Mouse (Mus musculus) fat pad, adult 2 months (tissue): Measurements from ENCODE around the gene Mtmr6.
A peak's percentile ranks its signal among the peaks of the same experiment; 100 is the strongest.

Source experiments
- DNase-seq: peaks from one replicate; pipeline ENCODE4 v3.0.0-alpha.2; 2011; ENCODE audit warnings: low read depth, low spot score; ENCODE audit errors: extremely low read depth

Gene Mtmr6

DNA sequence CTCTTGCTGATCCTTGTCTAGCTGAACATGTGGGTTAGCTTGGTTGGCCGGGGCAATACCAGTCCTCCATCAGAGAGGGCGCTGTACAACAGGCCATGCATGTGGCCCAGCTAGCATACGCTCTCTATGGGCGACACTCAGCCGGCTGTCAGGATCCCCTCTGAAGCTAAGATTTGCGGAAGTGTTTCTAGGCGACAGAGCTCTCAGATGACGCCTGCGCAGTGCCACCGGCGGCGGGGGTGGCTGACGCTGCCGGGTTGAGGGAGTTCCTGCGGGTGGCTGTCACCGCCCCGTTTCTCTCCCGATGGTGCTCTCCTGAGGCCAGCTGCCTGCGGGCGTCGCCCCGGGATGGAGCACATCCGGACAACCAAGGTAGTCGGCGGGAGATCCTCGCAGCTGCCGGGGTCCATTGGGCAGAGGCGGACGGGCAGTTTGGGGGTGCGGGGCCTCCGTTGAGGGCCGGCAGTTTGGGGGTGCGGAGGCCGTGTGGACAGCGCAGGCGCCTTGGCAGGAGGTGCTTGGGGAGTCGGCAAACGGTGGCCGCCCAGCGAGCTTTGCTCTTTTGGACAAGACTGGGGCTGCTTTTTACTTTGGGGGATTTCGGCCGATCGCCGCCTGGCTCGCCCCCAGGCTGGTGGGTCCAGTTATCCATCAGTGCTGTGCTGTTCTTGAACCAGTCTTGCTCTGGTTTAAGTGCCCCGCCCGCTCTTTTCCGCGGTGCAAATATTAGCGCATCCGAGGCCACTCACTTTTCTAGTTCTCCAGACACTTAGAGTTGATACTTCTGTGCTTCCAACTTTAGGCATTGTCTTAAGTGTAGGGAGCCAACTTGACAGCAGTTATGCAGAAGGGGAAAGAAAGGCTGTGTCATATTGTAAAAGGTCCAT is at the start of gene Mtmr6:
TSS of gene Mtmr6 (plus strand) at position 239 of the 887 bp plus-strand sequence.
- peak; percentile 81 for DNase-seq

DNA sequence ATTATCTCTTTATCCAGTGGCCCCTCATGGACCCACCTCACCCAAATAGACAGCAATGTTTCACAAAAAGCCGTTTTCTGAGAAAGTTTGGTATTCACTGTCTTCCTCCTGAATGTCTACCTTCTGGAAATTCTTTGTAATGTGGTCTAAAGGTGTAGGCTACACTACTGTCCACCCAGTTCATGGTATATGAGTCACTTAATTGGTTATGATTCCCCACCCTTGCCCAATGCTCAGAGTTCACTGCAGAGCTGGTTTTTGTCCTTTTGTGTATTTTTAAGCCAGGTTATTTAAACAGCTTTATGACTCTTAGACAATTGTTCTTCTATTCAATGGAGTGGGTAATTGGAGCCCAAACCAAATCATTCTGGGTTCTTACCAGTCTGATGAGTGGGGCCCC is 48.9 kb upstream of the Mtmr6 start:
- DNase-seq = no peak

DNA sequence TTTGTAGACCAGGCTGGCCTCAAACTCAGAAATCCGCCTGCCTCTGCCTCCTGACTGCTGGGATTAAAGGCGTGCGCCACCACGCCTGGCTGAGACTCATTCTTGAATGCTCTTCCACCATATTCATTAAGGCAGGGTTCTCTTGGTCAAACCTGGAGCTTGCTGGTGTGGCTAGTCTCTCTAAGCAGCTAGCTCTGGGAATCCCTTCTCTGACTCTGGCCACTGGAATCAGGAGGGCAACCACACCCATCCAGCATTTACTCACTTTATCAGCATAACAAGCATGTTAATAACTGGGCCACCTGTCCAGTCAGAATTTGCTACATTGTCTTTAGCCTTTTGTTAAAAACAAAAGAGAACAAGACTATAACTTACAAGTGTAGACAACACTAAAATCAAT is 47.4 kb upstream of the Mtmr6 start:
- DNase-seq = no peak

DNA sequence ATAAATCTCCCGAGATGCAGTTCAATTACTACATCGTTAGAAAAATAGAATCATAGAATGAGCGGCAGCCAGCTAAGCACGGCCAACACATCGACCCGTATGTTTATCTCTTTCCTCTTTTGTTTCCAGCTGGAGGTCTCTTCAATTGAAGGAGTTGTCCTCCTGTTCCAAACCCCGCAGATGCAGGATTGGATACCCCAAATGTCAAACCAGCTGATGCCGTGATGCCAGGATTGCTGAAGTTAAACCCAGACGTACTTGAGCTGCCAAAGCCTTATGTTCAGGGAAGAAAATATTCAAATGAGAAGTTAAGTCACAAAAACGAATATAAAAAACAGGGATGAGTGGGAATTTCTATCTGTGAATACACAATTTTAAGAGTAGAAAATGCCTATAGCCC is 45.1 kb upstream of the Mtmr6 start:
- no peak for DNase-seq

DNA sequence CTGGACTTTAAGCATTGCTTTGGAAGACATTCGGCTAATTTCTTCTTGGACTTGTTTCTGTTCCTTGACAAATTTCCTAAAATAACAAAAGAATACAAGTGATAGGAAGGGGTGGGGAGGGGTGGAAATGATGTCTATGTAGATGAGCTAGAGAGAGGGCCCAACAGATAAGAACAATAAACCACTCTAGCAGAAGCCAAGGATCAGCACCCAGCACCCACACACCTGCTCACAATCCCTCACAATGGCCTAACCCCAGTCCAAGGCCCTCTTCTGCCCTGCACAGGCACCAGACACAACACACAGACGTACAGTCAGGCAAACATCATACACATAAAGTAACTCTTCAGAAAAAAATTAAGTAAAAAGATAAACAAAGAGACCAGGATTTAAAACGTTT is 26.5 kb upstream of the Mtmr6 start:
- DNase-seq = no peak

DNA sequence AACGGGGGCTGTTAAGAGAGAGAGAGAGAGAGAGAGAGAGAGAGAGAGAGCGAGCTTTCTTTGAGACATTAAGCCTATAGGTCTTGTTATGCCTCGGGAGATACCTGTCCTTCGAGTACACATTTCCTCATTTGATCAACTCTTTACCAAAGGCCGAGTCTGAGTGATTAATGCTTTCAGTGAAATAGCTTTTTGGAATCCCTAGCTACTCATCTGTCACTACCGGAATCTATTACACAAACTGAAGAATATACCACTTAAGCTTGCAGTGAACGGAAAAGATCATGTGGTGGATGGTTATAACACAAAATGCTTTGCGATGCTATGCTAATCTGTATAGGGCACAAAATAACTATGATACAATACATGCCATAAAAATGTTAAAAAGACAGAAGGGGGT is 14.7 kb upstream of the Mtmr6 start:
- no peak for DNase-seq

DNA sequence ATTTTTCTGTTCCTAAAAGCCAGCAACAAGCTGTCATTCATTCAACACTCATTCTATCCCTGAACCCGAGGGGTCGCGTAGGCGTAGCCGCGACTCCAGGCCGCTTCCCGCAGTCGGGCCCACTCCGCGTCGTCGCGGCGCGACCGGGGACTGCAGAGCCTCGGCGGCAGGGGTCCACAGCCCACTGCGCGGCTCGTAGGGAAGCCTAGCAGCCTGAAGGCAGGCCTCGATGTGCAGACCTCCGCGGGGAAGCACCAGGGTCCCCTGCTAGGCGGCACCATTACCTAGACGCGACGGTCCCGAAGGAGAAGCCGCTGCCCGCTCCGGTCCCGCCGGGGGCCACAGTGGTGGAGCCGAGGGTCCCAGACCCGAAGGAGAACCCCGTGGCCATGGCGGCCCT is 14.1 kb upstream of the Mtmr6 start:
- no peak for DNase-seq

DNA sequence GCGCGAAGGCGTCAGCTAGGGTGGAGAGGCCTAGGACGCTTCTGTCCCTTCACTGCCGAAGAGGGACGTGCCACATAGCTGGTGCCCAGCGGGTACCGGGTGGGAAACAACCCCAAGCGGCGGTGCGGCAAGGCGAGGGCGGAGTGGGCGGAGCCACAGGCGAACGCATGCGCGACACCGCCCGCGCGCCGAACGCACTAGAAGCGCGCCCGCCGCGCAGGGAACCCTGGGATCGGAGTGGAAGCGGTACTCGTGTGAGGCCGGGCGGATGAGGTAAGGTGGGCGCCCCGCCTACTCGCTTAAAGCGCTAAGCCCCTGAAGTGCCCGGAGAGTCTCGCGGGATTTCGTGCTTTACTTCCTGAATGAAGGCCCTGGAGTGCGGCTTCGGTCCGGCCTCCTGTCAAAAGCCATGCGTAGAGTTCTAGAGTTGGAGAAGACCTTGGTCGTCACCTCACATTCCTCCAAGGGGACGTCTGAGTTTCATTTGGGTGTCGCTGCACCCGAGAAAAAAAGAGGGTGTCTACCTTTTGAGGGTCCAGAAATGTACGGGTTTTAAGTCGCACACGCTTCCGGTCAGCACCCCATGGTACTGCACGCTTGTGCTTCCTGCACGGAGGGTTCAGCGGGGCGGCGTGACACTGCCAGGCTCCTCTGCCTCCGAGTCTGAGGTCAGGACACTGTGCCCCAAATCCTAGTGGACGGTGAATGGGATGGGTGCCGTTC is 13.6 kb upstream of the Mtmr6 start, which contains the start of the genes Nupl1 and Gm49336:
TSS of gene Nupl1 (minus strand) at position 151 of the 723 bp plus-strand sequence.
TSS of gene Gm49336 (minus strand) at position 227 of the 723 bp plus-strand sequence.
- DNase-seq = peak; percentile 79

DNA sequence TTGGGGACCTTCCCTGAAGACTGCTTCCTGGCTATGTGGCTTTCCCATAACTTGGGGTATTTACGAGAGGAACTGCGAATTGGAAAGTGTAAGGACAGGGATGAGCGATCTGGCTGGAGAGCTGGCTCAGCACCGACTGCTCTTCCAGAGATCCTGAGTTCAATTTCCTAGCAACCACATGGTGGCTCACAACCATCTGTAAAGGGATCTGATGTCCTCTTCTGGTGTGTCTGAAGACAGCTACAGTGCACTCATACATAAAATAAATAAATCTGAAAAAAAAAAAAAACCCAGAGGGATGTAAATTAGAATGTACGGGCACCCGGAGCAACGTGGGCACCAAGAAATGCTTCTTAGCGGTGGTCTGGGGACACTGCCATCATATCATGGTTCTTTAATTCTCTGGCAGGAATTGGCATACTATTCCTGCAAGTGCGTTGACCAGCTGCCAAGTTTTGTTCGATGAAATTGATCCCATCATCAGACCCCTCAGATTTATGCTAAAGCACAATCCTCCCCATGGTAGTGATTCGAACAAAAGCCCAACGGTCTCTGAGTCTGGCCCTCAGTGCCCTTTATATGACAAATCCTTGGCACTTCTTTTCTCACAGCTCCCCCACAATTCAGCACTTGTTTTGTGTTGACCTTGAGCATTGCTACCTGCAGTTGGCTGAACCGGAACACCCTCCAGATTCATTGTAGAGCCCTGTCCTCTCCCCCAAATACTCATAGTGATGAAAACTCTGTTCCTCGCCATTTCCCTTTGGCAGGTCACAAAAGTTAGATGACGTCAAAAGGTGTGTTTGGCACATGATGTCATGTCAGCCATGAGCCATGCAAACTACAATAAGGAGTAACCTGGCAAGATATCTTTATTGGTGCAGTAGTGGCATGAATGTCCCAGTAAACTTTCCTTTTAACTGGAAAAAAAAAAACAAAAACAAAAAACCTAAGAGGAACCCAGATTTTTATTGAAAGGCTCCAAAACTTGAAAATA is 12.7 kb upstream of the Mtmr6 start:
- no peak for DNase-seq

DNA sequence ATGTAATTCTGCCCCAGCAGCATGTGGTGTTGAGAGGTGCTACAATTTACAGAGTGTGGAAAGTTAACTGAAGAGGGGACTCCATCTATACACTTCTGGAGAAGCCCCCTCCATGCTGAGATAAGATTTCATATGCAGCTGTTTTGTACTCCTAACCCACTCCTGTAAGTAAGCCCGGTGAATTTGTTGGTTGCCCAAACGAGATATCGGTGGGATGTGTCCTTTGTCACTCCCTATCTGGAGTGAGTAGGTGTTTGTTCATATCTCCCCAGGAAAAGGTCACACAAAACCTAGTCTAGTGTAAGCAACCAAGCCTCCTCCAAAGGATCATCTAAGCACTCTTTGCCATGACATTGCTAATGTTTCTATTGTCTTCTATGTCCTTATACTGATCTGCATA is 11.6 kb upstream of the Mtmr6 start:
- no peak for DNase-seq

DNA sequence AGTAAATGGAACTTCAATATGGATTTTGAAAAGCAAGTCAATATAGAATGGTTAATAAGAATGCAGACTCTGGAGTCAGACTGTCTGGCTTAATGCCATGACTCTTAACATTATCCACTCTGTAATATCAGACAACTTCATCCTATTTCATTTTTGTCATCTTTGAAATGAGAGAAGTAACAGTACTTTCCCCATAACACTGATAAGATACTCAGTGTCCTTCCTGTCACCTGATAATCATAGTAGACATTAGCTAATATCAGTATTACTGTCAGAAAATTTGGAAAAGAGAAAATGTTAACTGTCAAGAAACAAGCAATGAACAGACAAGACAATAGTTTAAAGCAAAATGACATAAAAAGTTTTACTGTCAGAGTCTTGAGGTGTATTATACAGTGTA is 10.3 kb upstream of the Mtmr6 start:
- no peak for DNase-seq

DNA sequence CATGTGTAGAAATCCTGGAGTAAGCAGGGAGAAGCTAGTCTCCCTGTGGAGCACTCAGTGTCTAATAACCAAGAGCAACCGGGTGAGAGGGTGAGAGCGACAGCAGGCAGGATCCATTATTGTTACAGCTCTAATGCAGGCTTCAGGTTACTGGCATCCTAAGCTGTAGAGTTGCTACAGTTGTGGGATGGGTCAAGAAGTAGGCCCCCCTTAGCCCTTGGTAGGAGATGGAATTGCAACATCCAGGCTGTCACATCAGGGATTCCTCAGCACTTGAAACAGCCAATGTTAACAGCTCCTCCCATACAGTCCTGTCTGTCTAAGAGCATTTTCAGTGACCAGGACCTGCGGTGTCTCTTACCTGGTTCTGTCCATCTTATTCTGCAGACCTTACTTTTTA is 8.7 kb upstream of the Mtmr6 start:
- DNase-seq = no peak

DNA sequence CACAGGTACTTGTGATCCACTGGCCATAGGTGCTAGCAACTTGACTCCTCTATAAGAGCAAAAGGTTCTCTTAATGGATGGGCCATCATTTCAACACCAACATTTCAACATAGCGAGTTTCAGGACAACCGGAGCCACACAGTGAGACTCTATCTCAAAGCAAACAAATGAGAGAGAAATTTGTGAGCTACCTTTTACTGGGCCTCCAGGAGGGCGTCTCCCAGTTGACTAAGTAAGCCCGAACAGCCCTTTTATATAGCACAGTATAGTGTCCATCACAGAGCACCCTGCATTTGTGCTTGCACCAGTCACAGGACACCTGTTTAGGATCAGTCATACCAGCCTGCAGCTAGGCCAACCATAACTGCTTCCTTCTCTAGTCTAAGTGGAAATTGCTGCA is 7.9 kb upstream of the Mtmr6 start:
- DNase-seq = no peak

DNA sequence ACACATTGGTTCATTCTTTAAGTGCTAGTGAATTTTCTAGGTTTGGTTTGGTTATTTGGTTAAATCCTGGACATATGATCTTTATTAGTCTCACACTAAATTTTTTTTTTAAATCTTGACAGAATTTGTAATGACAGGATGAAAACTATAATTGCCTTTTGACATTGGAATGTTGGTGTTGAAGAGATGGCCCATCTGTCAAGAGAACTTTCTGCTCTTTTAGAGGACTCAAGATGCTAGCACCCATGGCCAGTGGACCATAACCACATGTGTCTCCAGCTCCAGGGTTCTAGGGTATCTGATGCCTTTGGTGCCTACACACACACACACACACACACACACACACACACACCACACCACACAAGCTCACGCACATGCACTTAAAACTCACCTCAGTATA is 7.2 kb upstream of the Mtmr6 start:
- no peak for DNase-seq

DNA sequence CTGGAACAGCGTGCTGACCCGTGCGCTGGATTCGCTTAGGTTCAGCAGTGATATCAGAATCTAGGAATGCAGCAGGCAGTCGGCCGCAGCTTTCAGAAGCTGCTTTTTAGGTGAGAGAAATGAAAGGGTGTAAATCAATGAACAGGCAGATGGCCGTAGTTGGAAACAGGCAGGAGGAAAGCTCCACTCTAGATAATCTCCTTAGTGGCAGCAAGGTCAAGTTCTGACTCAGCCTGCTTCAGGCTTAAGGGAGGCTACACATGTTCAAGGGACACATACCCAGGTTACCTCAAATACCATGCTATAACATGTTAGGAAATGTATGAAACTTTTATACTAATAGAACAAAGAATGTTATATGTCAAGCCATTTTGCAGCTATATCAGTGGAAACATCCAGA is 2.7 kb upstream of the Mtmr6 start:
- no peak for DNase-seq

DNA sequence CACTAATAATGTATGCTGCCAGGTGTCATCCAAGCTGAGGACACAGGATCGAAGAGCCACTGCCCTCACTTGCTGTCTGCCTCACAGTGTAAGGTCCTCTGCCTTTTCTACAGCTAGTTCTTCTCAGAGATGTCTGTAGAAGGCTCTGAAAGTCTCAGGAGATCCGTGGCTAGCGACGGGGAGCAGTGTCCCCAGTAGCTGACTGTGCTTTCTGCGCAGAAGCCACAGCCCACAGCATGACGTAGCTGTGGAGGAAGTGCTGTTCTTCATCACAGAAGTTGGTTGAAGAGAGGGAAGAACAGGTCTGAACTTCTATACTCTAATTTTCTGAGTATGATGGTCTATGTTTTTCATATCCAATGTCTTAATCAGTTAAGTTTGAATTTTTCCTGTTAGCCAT is 4.3 kb downstream of the Mtmr6 start:
- no peak for DNase-seq

DNA sequence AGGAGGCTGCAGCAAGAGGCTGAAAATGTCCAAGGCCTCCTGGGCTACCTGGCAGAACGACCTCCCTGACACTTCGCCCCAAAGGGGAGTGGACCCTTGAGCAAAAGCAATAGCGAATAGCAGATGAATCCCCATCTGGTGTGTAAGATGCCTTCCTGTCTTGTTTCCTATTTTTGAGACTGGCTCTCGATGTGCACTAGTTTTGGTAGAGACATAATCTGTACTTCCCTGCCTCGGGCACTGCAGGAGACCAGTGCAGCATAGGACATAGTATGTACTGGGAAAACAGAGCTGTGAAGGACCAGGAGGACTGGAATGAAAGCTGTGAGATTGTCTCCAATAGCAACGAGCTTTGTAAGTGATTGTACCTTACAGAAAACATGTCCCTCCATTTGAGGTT is 8.3 kb downstream of the Mtmr6 start:
- no peak for DNase-seq

DNA sequence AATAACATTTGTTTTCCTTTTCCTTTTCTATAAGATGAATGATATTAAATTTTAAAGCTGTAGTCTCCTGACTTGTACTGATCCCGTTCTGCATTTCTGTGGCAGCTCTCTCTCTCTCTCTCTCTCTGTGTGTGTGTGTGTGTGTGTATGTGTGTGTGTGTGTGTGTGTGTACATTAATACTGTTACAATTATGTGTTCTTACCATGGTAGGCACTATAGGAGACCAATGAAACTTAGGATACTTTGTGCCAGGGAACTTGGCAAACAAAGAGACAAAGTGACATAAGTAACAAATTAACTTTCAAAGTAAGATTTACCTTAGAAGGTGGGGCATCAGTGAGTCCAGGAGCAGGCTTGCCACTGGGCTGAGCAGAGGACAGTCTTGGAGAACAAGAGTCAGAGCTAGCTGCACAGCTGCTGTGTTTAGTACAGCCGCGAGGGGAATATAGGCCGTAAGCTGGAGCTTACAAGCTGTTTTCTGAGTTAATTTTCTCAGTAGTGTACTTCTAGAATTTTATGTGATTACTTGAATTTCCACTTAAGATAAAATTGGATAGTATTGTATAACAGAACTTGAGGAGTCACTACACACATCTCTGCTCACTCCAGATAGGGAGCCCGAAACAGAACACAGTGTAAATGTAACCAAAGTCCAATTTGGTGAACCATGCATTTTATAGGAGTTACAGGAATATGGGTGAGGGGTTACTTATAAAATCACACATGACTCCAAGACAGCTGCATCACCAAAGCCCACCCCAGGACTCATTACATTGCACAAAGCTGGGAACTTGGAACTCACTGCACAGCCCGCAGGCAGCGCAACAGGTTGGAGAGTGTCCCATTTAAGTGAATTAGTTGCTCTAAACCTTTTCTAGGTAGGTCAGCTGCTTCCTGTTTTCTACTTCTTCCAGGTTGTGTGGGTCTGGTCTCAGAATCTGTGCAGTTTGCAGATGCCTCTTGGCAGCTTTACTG is 10.6 kb downstream of the Mtmr6 start:
- no peak for DNase-seq

DNA sequence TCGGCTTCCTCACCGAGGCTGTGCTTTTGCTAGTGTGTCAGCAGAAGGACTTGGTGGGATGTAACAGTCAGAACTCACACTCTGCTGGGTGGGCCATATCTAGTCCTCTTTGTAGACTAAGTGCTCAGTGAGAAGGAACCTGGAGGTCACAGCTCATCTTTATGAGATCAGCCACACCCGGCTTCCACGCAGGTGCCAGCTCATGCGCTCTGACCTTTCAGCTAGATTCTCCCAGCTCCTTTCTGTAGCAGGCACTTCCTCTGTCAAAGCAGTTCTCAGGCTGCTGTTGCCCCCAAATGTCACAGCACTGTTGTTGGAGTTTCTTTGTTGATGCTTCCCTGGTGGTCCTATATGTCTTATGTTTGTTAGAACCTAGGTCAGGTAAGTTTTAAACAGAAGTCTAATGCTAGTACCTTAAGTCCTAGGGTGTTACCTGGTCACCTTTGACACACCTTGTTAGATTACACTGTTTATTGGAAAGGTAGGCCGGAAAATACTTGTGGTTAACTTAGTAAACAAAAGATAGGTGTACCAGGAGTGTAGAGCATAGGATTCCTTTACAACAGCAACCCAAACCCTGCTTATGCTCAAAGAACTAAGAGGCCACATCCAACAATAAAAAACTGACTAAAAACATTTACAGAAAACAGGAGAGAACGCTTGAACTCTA is 21.3 kb downstream of the Mtmr6 start:
- DNase-seq = no peak
